Comparison of ENCODE assay signal across 12 mouse cellular contexts in the genomic region with DNA sequence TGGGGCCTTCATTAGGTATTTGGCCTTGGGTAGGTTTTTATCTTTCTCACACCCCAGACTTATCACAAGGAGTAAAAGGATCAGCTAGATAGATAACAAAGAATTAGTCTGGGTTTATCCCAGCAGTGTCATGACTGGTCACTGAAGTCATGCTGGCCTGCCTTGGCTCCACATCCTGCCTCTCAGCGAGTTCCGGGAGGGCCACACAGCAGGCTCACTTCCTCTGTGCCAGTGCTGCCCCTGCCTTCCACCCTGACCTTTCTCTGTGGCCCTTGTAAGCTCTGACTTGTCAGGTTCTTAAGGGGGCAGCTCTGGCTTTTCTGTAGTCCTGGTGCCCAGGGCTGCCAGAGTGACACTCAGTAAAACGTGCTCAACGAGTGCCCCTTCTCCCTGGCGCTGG. TPM values are rescaled to one million over a fixed set of nuclear protein-coding genes. Genes with fewer than 3 reads are reported as not detected.
DNase-seq lines count a peak whose midpoint lies in the region; ATAC-seq and TF ChIP-seq lines count a peak whose summit lies in the region.
"Had no signal": no experiment of that assay in that cellular context is flagged by ENCODE, and none has a peak within 500 bp of the region (broad histone marks: within the 10 kb centered on the region; RNA-seq: fewer than 3 reads in every experiment).

No protein-coding gene starts in this region.

- no peak for TF ChIP-seq CTCF in left cerebral cortex, adult 2 months (IDR thresholded peaks at IDR 0.05)
- no peak for TF ChIP-seq CTCF in bone marrow macrophage, adult 2 months (IDR thresholded peaks at IDR 0.05; ENCODE audit: low read depth, low read length)

- no peak for TF ChIP-seq POLR2A in bone marrow macrophage, adult 2 months (IDR thresholded peaks at IDR 0.05; ENCODE audit: borderline replicate concordance, low read depth, low read length)

- no peak overlapping the region for H3K9ac ChIP-seq in forebrain, embryonic 11.5 days (ENCODE audit: low read length)
- no peak overlapping the region for H3K9ac ChIP-seq in forebrain, embryonic 14.5 days (ENCODE audit: low read length)
- H3K9ac ChIP-seq in limb, embryonic 15.5 days: no peak overlapping the region
- H3K9ac ChIP-seq: embryonic facial prominence, embryonic 15.5 days; heart, embryonic 15.5 days had no signal

- H3K27me3 ChIP-seq in forebrain, embryonic 11.5 days (ENCODE audit: control insufficient read depth, insufficient read depth, low read length): no peaks in the 10 kb centered on the region
- H3K27me3 ChIP-seq in forebrain, embryonic 14.5 days (replicated peaks; ENCODE audit: control insufficient read depth, insufficient read depth, low read length): no peaks in the 10 kb centered on the region
- H3K27me3 ChIP-seq in limb, embryonic 15.5 days: no peaks in the 10 kb centered on the region
- H3K27me3 ChIP-seq: embryonic facial prominence, embryonic 15.5 days; heart, embryonic 15.5 days had no signal

- 0 out of 2 replicates have a peak overlapping the region, but pooled peaks have one; percentile 25 for H3K27ac ChIP-seq in forebrain, embryonic 11.5 days (ENCODE audit: low read depth, low read length)
- H3K27ac ChIP-seq in forebrain, embryonic 14.5 days (ENCODE audit: low read depth, low read length): no peak overlapping the region
- H3K27ac ChIP-seq in left cerebral cortex, adult 2 months: peak overlapping the region; percentile 72
- H3K27ac ChIP-seq in bone marrow macrophage, adult 2 months (ENCODE audit: insufficient read depth, low read depth, low read length): peak overlapping the region; percentile 72
- 0 out of 2 replicates have a peak overlapping the region, but pooled peaks have one; percentile 43 for H3K27ac ChIP-seq in limb, embryonic 15.5 days
- H3K27ac ChIP-seq: embryonic facial prominence, embryonic 15.5 days; heart, embryonic 15.5 days had no signal

- no peak overlapping the region for H3K4me3 ChIP-seq in forebrain, embryonic 11.5 days (ENCODE audit: low read depth, low read length)
- H3K4me3 ChIP-seq in forebrain, embryonic 14.5 days (ENCODE audit: low read depth, low read length): no peak overlapping the region
- H3K4me3 ChIP-seq in left cerebral cortex, adult 2 months: no peak overlapping the region
- no peak overlapping the region for H3K4me3 ChIP-seq in bone marrow macrophage, adult 2 months (ENCODE audit: insufficient read depth, low read length)
- no peak overlapping the region for H3K4me3 ChIP-seq in limb, embryonic 15.5 days
- H3K4me3 ChIP-seq: embryonic facial prominence, embryonic 15.5 days; heart, embryonic 15.5 days had no signal

- DNase-seq in forebrain, embryonic 11.5 days (ENCODE audit: low spot score): no peak
- no peak for DNase-seq in forebrain, embryonic 14.5 days (ENCODE audit: low spot score)
- DNase-seq in left cerebral cortex, adult 2 months (ENCODE audit: extremely low spot score in 1 of 2, low spot score in 2 of 2): no peak
- DNase-seq in left cerebral cortex, postnatal 4 days: no peak
- DNase-seq in spleen, postnatal 14 days (ENCODE audit: low spot score in 2 of 2): no peak
- no peak for DNase-seq in embryo, embryonic 10.5 days (ENCODE audit: low spot score)
- DNase-seq: cerebellum, adult 9-10 months had no signal

- 87% methylated on average over 5 of the region's 5 CpGs for WGBS in forebrain, embryonic 11.5 days
- WGBS in forebrain, embryonic 14.5 days: 83% methylated on average over 5 of the region's 5 CpGs
- 72% methylated on average over 5 of the region's 5 CpGs for WGBS in limb, embryonic 15.5 days

- H3K9me3 ChIP-seq in forebrain, embryonic 11.5 days (ENCODE audit: control insufficient read depth, low read length): no peaks in the 10 kb centered on the region
- H3K9me3 ChIP-seq in forebrain, embryonic 14.5 days (replicated peaks; ENCODE audit: control insufficient read depth, low read length): no peaks in the 10 kb centered on the region
- no peaks in the 10 kb centered on the region for H3K9me3 ChIP-seq in limb, embryonic 15.5 days
- H3K9me3 ChIP-seq: embryonic facial prominence, embryonic 15.5 days; heart, embryonic 15.5 days had no signal

- H3K4me2 ChIP-seq in forebrain, embryonic 11.5 days (ENCODE audit: low read depth, low read length, severe bottlenecking): no peak overlapping the region
- no peak overlapping the region for H3K4me2 ChIP-seq in forebrain, embryonic 14.5 days (ENCODE audit: low read length)
- H3K4me2 ChIP-seq in limb, embryonic 15.5 days: no peak overlapping the region
- H3K4me2 ChIP-seq: embryonic facial prominence, embryonic 15.5 days; heart, embryonic 15.5 days had no signal

- ATAC-seq in forebrain, embryonic 11.5 days (replicated peaks; ENCODE audit: low FRiP score): no peak
- no peak for ATAC-seq in forebrain, embryonic 14.5 days
- no peak for ATAC-seq in limb, embryonic 15.5 days (ENCODE audit: insufficient number of reproducible peaks, low FRiP score, low TSS enrichment, low read depth)
- ATAC-seq: intestine, postnatal 0 days had no signal

- intact Hi-C loops in left cerebral cortex, adult 2 months (cut with DNase I): no loop called here
- intact Hi-C loops in left cerebral cortex, postnatal 4 days (cut with DNase I): no loop called here

- no peaks in the 10 kb centered on the region for H3K36me3 ChIP-seq in forebrain, embryonic 11.5 days (ENCODE audit: control insufficient read depth, insufficient read depth, low read length)
- H3K36me3 ChIP-seq in forebrain, embryonic 14.5 days (ENCODE audit: control insufficient read depth, insufficient read depth, low read length): no peaks in the 10 kb centered on the region
- no peaks in the 10 kb centered on the region for H3K36me3 ChIP-seq in limb, embryonic 15.5 days
- H3K36me3 ChIP-seq: embryonic facial prominence, embryonic 15.5 days; heart, embryonic 15.5 days had no signal

- peaks cover 7% of the 10 kb centered on the region for H3K4me1 ChIP-seq in forebrain, embryonic 11.5 days (replicated peaks; ENCODE audit: control insufficient read depth, insufficient read depth, low read length)
- peaks cover 17% of the 10 kb centered on the region for H3K4me1 ChIP-seq in forebrain, embryonic 14.5 days (ENCODE audit: control insufficient read depth, insufficient read depth, low read length)
- H3K4me1 ChIP-seq in bone marrow macrophage, adult 2 months (ENCODE audit: control insufficient read depth, insufficient read depth, low read length): peaks cover 69% of the 10 kb centered on the region
- peaks cover 74% of the 10 kb centered on the region for H3K4me1 ChIP-seq in limb, embryonic 15.5 days

RNA-seq across cellular contexts. Expression of gene Smox, which starts 11.3 kb away (rescaled TPM):
- polyA plus RNA-seq in forebrain, embryonic 11.5 days (2014; fragmentation: Nextera tagmentation; extraction: Ambion mirVana): 33.2 and 34.6 TPM in 2 replicates
- polyA plus RNA-seq in forebrain, embryonic 14.5 days (2014; fragmentation: Nextera tagmentation; extraction: Ambion mirVana): 33.5 and 37.2 TPM in 2 replicates
- total RNA-seq in left cerebral cortex, adult 2 months (2021): 10 to 100 TPM; 68.9 to 80.3 TPM
- 10 to 100 TPM; 48.4 to 52.8 TPM for total RNA-seq in left cerebral cortex, postnatal 4 days (2021)
- 86.4 and 97.4 TPM in 2 replicates for polyA plus RNA-seq in bone marrow macrophage, adult 2 months (2012; ENCODE audit: insufficient read depth, insufficient read length, missing spikeins)
- polyA plus RNA-seq in limb, embryonic 15.5 days (2015; fragmentation: Nextera tagmentation; extraction: Ambion mirVana): 54.0 and 55.1 TPM in 2 replicates

RNA-seq across cellular contexts. Expression of gene Adra1d, which starts 59.5 kb away (rescaled TPM):
- polyA plus RNA-seq in forebrain, embryonic 11.5 days (2014; fragmentation: Nextera tagmentation; extraction: Ambion mirVana): not detected in 2 replicates
- not detected in 2 replicates for polyA plus RNA-seq in forebrain, embryonic 14.5 days (2014; fragmentation: Nextera tagmentation; extraction: Ambion mirVana)
- 10 to 100 TPM; 64.3 to 65.7 TPM for total RNA-seq in left cerebral cortex, adult 2 months (2021)
- 1 to 10 TPM; 2.6 to 4.5 TPM for total RNA-seq in left cerebral cortex, postnatal 4 days (2021)
- not detected in 2 replicates for polyA plus RNA-seq in bone marrow macrophage, adult 2 months (2012; ENCODE audit: insufficient read depth, insufficient read length, missing spikeins)
- 0.71 and 0.72 TPM in 2 replicates for polyA plus RNA-seq in limb, embryonic 15.5 days (2015; fragmentation: Nextera tagmentation; extraction: Ambion mirVana)
